Mouse (Mus musculus) kidney, adult 2 months (tissue): Measurements from ENCODE around the gene Nipsnap3b. TPM values are rescaled to one million over a fixed set of nuclear protein-coding genes. Genes with fewer than 3 reads are reported as not detected.

Experiments used
- DNase-seq: peaks from one replicate; pipeline ENCODE4 v3.0.0; 2021
- H3K27ac ChIP-seq: fragments of 200-500 bp; 2 replicates; pipeline ENCODE4 v1.5.1; 2012; ENCODE audit warnings: low read depth, low read length, control low read depth, inconsistent platforms; ENCODE audit not compliant: insufficient read depth
- H3K27me3 ChIP-seq: fragments of 200-500 bp; replicated peaks from 2 replicates; pipeline ENCODE4 v1.6.1; 2012; ENCODE audit warnings: mild to moderate bottlenecking, moderate library complexity, low read length, inconsistent platforms; ENCODE audit not compliant: control insufficient read depth, insufficient read depth
- H3K36me3 ChIP-seq: fragments of 200-500 bp; 2 replicates; pipeline ENCODE4 v1.6.1; 2012; ENCODE audit warnings: mild to moderate bottlenecking, moderate library complexity, low read length, inconsistent platforms; ENCODE audit not compliant: control insufficient read depth, insufficient read depth
- H3K4me1 ChIP-seq: fragments of 200-500 bp; 2 replicates; pipeline ENCODE4 v1.6.1; 2011; ENCODE audit warnings: low read length; ENCODE audit not compliant: control insufficient read depth, insufficient read depth
- H3K4me3 ChIP-seq: fragments of 200-500 bp; 2 replicates; pipeline ENCODE4 v1.5.1; 2011; ENCODE audit warnings: mild to moderate bottlenecking, low read depth, low read length, control low read depth; ENCODE audit not compliant: insufficient read depth
- CTCF ChIP-seq: fragments of 200-500 bp; conservative IDR thresholded peaks from 2 replicates; pipeline ENCODE4 v1.5.1; 2011; ENCODE audit warnings: low read depth, mild to moderate bottlenecking, control low read depth, low read length, moderate library complexity, mixed read lengths; ENCODE audit not compliant: insufficient read depth, insufficient read length
- POLR2A ChIP-seq: fragments of 200-500 bp; IDR thresholded peaks from one replicate; pipeline ENCODE4 v1.6.1; 2011; ENCODE audit warnings: low read depth, low read length, control low read depth
- WGBS: fragments of 180-500 bp; shearing (Covaris S2); methylation state at CpG from one replicate; pipeline ENCODE4 v1.1.7; 2018; 5-methylcytosine and 5-hydroxymethylcytosine counted together
- polyA plus RNA-seq: library from polyadenylated mRNA; depleted of rRNA; stranded (reverse); fragments of >200 nt; gene quantifications from 2 replicates; pipeline ENCODE4 v1.2.3, GENCODE M21; 2012; rRNA removed

Gene Nipsnap3b
- polyA plus RNA-seq: 24.4 and 24.9 TPM in 2 replicates

GRCm38 (mm10) chr4:53011732-53012361 lies at the start of gene Nipsnap3b:
Gene Nipsnap3b (plus strand): TSS chr4:53011880.
- Histone ChIP-seq H3K27me3 (no peaks in the 10 kb centered on the region), H3K27ac (peak within 1 kb of the TSS; percentile 48; the same call in 1 of the 2 replicates), H3K4me1 (no peaks in the 10 kb centered on the region), H3K4me3 (peak within 1 kb of the TSS; percentile 85), H3K36me3 (peaks cover 3% of the 10 kb centered on the region)
- under 1% methylated on average over 63 of the region's 63 CpGs for WGBS
- peak; percentile 34 for TF ChIP-seq POLR2A
- no peak for TF ChIP-seq CTCF
- peak; percentile 97 for DNase-seq

GRCm38 (mm10) chr4:52964247-52964646 lies 47.4 kb upstream of the Nipsnap3b start, which contains the start of gene Olfr270:
Gene Olfr270 (plus strand): TSS chr4:52964547.
- H3K4me1 ChIP-seq: no peaks in the 10 kb centered on the region
- no peak within 1 kb of the TSS for H3K4me3 ChIP-seq
- no peak for DNase-seq
- H3K27ac ChIP-seq: no peak within 1 kb of the TSS
- TF ChIP-seq POLR2A: no peak
- TF ChIP-seq CTCF: no peak
- H3K36me3 ChIP-seq: no peaks in the 10 kb centered on the region
- H3K27me3 ChIP-seq: no peaks in the 10 kb centered on the region

- DNase-seq: peak; percentile 18
- TF ChIP-seq CTCF: peak; percentile 25; the same call in 1 of the 2 replicates
- no peak for TF ChIP-seq POLR2A
- 53% methylated on average over 2 of the region's 2 CpGs for WGBS
Measured at GRCm38 (mm10) chr4:52985216-52985615, 26.5 kb upstream of the Nipsnap3b start.

GRCm38 (mm10) chr4:52986266-52986665 lies 25.4 kb upstream of the Nipsnap3b start:
- no peak for DNase-seq

More at GRCm38 (mm10) chr4:52985216-52985615, 26.5 kb upstream of the Nipsnap3b start:
- H3K4me1 ChIP-seq: no peaks in the 10 kb centered on the region
- H3K36me3 ChIP-seq: no peaks in the 10 kb centered on the region
- H3K27me3 ChIP-seq: no peaks in the 10 kb centered on the region
- H3K27ac ChIP-seq: no peak overlapping the region
- H3K4me3 ChIP-seq: no peak overlapping the region

GRCm38 (mm10) chr4:52989248-52989647 lies 22.4 kb upstream of the Nipsnap3b start, which contains the start of gene Nipsnap3a:
Gene Nipsnap3a (plus strand): TSS chr4:52989272.
- H3K4me1 ChIP-seq: no peaks in the 10 kb centered on the region
- DNase-seq: peak; percentile 1
- no peaks in the 10 kb centered on the region for H3K36me3 ChIP-seq
- 19% methylated on average over 12 of the region's 12 CpGs for WGBS
- no peak within 1 kb of the TSS for H3K27ac ChIP-seq
- TF ChIP-seq CTCF: no peak
- TF ChIP-seq POLR2A: no peak
- H3K27me3 ChIP-seq: no peaks in the 10 kb centered on the region
- no peak within 1 kb of the TSS for H3K4me3 ChIP-seq

More at GRCm38 (mm10) chr4:52986266-52986665, 25.4 kb upstream of the Nipsnap3b start:
- H3K4me1 ChIP-seq: no peaks in the 10 kb centered on the region
- H3K36me3 ChIP-seq: no peaks in the 10 kb centered on the region
- H3K27me3 ChIP-seq: no peaks in the 10 kb centered on the region
- no peak overlapping the region for H3K27ac ChIP-seq
- H3K4me3 ChIP-seq: no peak overlapping the region
- no peak for TF ChIP-seq POLR2A
- TF ChIP-seq CTCF: no peak
- WGBS: 85% methylated on average over 2 of the region's 2 CpGs

- Histone ChIP-seq H3K27me3 (no peaks in the 10 kb centered on the region), H3K36me3 (no peaks in the 10 kb centered on the region), H3K27ac (no peak overlapping the region), H3K4me3 (no peak overlapping the region), H3K4me1 (no peaks in the 10 kb centered on the region)
- no peak for TF ChIP-seq POLR2A
- no peak for TF ChIP-seq CTCF
- WGBS: 92% methylated on average over 6 of the region's 6 CpGs
- no peak for DNase-seq
Measured at GRCm38 (mm10) chr4:52999449-52999848, 12.2 kb upstream of the Nipsnap3b start.

GRCm38 (mm10) chr4:53000154-53000553 lies 11.5 kb upstream of the Nipsnap3b start:
- Histone ChIP-seq H3K27me3 (no peaks in the 10 kb centered on the region), H3K4me3 (no peak overlapping the region), H3K4me1 (no peaks in the 10 kb centered on the region), H3K36me3 (no peaks in the 10 kb centered on the region), H3K27ac (no peak overlapping the region)
- WGBS: 75% methylated on average over 8 of the region's 8 CpGs
- TF ChIP-seq CTCF (no peak), POLR2A (no peak)
- DNase-seq: no peak
